Mouse (Mus musculus): ENCODE data around the gene Olfr1215. TPM values are rescaled to one million over a fixed set of nuclear protein-coding genes. Genes with fewer than 3 reads are reported as not detected.

Olfr1215 gene
- polyA plus RNA-seq (2012; rRNA removed; ENCODE audit: low replicate concordance): not detected in 2 replicates

DNA sequence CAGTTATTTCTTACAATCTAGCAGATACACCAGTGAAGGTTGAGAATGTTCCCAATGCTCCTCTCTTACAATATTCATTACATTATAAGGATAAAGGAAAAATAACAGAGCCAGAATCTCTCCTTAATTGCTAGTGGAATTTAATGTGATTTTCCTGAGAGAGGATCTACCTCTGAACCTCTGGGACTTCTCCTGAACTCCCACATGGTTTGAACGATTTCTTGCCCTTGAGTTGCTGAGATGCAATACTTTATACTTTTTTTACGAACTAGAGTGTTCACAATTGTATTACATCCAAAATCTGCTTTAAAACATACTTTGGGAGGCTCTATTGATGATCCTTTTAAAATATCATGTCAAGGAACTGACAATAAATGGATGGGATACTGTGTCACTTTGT is at the start of gene Olfr1215:
Gene Olfr1215, minus strand, starts transcription at position 101 of the 400 bp plus-strand sequence.

DNA sequence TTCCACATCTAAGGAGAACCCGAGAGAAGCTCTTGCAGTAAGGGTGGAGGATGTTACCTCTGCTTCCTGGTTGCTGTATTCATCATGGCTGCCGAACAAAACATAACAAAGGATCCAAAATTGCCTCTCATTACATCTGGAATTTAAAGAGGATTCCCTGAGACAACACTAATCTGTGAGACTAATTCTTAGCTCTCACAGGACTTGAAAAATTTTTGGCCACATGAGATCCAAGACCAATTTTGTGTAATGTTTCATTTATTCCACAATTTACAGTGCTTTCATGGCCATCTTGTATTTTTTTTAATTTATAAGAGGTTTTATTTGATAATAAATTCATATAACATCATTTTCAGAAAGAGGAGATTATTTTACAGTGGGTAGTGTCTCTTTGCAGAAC is 25.2 kb upstream of the Olfr1215 start, which contains the start of gene Olfr1217:
Gene Olfr1217, minus strand, starts transcription at position 101 of the 400 bp plus-strand sequence.

DNA sequence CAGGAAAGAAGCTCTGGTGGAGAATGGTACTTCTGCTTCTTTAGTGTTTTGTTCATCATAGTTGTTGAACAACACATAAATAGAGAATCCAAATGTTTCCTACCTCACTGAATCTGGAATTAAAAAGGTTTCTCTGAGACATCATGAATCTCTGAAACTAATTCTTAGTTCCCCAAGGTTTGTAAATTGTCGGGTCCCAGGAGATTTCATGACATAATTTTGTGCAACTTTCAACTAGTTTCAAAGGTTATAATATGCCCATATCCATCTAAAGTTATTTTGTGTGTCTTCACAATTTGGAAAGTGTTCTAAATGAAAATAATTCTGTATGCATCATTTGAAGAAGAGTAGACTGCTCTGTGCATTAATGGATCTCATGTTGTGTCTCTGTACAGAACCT is 11.5 kb upstream of the Olfr1215 start, which contains the start of gene Olfr1216:
Gene Olfr1216, minus strand, starts transcription at position 101 of the 400 bp plus-strand sequence.

DNA sequence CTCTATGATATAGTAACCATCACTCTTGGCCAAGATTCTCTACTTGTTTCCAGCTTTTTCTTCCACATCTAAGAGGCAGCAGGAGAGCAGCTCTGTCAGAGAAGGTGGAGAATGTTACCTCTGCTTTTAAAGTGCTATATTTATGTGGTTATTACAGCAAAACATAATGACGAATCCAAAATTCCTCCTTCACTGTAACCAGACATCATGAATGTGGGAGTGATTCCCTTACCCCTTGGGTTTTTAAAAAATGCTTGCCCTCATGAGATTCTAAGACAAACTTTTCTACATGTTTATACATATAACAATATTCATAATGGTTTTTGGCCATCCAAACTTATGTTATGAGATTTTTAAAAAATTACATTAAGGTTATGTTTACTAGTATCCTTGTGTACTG is 14.2 kb downstream of the Olfr1215 start, which contains the start of gene Olfr1214:
Gene Olfr1214, minus strand, starts transcription at position 101 of the 400 bp plus-strand sequence.

DNA sequence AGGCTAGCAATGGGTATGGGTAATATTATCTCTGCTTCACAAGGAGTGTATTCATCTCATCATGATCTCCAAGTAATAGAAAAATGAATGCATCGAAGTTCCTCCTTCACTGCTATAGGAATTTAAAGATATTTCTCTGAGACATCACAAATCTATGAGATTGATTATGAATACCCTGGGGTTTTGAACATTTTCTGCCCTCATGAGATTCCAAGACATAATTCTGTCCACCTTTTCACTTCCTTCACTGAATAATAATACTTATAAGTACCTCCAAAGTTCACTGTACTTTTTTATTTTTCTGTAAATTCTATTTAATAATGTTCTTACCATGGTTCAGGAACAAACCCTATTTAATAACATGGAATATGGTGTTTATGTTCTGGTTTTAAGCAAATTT is 26.6 kb downstream of the Olfr1215 start, which contains the start of gene Gm13762:
Gene Gm13762, minus strand, starts transcription at position 101 of the 400 bp plus-strand sequence.

DNA sequence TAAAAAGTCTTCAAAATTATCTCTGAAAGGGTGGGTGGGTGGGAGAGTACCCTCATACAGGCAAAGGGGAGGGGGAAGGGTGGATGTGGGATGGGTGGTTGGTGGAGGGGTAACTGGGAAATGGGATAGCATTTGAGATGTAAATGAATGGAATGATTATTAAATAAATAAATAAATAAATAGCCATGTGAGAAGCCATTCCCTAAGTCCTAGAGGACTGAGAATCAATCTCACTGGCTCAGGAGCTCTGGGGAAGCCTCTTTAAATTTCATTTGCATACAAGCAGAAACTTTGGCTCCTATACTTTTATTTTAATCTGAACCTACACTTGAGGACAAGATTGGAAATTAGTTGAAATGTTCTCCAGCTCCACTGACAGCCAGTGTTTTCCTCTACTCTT is 53.1 kb downstream of the Olfr1215 start, which contains the start of gene Olfr1212:
Gene Olfr1212, plus strand, starts transcription at position 301 of the 400 bp plus-strand sequence.

Other genes starting within 250 kb of the Olfr1215 start
- not detected in 2 replicates for gene Olfr1199, start 246.5 kb downstream of the Olfr1215 start, polyA plus RNA-seq (2012; rRNA removed; ENCODE audit: low replicate concordance)
- not detected in 2 replicates for gene Olfr1200, start 236.5 kb downstream of the Olfr1215 start, polyA plus RNA-seq (2012; rRNA removed; ENCODE audit: low replicate concordance)
- gene Olfr1201, start 213.9 kb downstream of the Olfr1215 start, polyA plus RNA-seq (2012; rRNA removed; ENCODE audit: low replicate concordance): not detected in 2 replicates
- not detected in 2 replicates for gene Olfr1202, start 192.5 kb downstream of the Olfr1215 start, polyA plus RNA-seq (2012; rRNA removed; ENCODE audit: low replicate concordance)
- gene Olfr1205, start 177.2 kb downstream of the Olfr1215 start, polyA plus RNA-seq (2012; rRNA removed; ENCODE audit: low replicate concordance): not detected in 2 replicates
- not detected in 2 replicates for gene Olfr1204, start 157.7 kb downstream of the Olfr1215 start, polyA plus RNA-seq (2012; rRNA removed; ENCODE audit: low replicate concordance)
- not detected in 2 replicates for gene Olfr1206, start 143.7 kb downstream of the Olfr1215 start, polyA plus RNA-seq (2012; rRNA removed; ENCODE audit: low replicate concordance)
- not detected in 2 replicates for gene Olfr1208, start 104.7 kb downstream of the Olfr1215 start, polyA plus RNA-seq (2012; rRNA removed; ENCODE audit: low replicate concordance)
- gene Olfr1209, start 91.8 kb downstream of the Olfr1215 start, polyA plus RNA-seq (2012; rRNA removed; ENCODE audit: low replicate concordance): not detected in 2 replicates
- not detected in 2 replicates for gene Olfr1211, start 68.9 kb downstream of the Olfr1215 start, polyA plus RNA-seq (2012; rRNA removed; ENCODE audit: low replicate concordance)
- not detected in 2 replicates for gene Olfr1212, start 53.0 kb downstream of the Olfr1215 start, polyA plus RNA-seq (2012; rRNA removed; ENCODE audit: low replicate concordance)
- not detected in 2 replicates for gene Gm13762, start 26.7 kb downstream of the Olfr1215 start, polyA plus RNA-seq (2012; rRNA removed; ENCODE audit: low replicate concordance)
- gene Olfr1214, start 14.3 kb downstream of the Olfr1215 start, polyA plus RNA-seq (2012; rRNA removed; ENCODE audit: low replicate concordance): not detected in 2 replicates
- gene Olfr1216, start 11.4 kb upstream of the Olfr1215 start, polyA plus RNA-seq (2012; rRNA removed; ENCODE audit: low replicate concordance): not detected in 2 replicates
- not detected in 2 replicates for gene Olfr1217, start 25.1 kb upstream of the Olfr1215 start, polyA plus RNA-seq (2012; rRNA removed; ENCODE audit: low replicate concordance)
- gene Olfr1218, start 54.2 kb upstream of the Olfr1215 start, polyA plus RNA-seq (2012; rRNA removed; ENCODE audit: low replicate concordance): not detected in 2 replicates
- gene Olfr1219, start 76.5 kb upstream of the Olfr1215 start, polyA plus RNA-seq (2012; rRNA removed; ENCODE audit: low replicate concordance): not detected in 2 replicates
- gene Olfr1220, start 99.9 kb upstream of the Olfr1215 start, polyA plus RNA-seq (2012; rRNA removed; ENCODE audit: low replicate concordance): not detected in 2 replicates
- not detected in 2 replicates for gene Olfr1221, start 110.3 kb upstream of the Olfr1215 start, polyA plus RNA-seq (2012; rRNA removed; ENCODE audit: low replicate concordance)
- not detected in 2 replicates for gene Olfr1222, start 126.1 kb upstream of the Olfr1215 start, polyA plus RNA-seq (2012; rRNA removed; ENCODE audit: low replicate concordance)
- not detected in 2 replicates for gene Olfr1223, start 144.6 kb upstream of the Olfr1215 start, polyA plus RNA-seq (2012; rRNA removed; ENCODE audit: low replicate concordance)
- not detected in 2 replicates for gene Olfr1224-ps1, start 157.1 kb upstream of the Olfr1215 start, polyA plus RNA-seq (2012; rRNA removed; ENCODE audit: low replicate concordance)
- not detected in 2 replicates for gene Olfr1225, start 167.7 kb upstream of the Olfr1215 start, polyA plus RNA-seq (2012; rRNA removed; ENCODE audit: low replicate concordance)
- not detected in 2 replicates for gene Olfr1226, start 193.1 kb upstream of the Olfr1215 start, polyA plus RNA-seq (2012; rRNA removed; ENCODE audit: low replicate concordance)
- not detected in 2 replicates for gene Olfr1228, start 247.1 kb upstream of the Olfr1215 start, polyA plus RNA-seq (2012; rRNA removed; ENCODE audit: low replicate concordance)